Mouse (Mus musculus) natural killer cell, adult 2 months (primary cell): Measurements from ENCODE around the gene Trnp1.
A peak's percentile ranks its signal among the peaks of the same experiment; 100 is the strongest.

Experiments used
- DNase-seq, 2 experiments: peaks; one replicate each; pipeline ENCODE4 v3.0.0; 2022; ENCODE audit warnings: low spot score in 2 of 2

Gene Trnp1

DNA sequence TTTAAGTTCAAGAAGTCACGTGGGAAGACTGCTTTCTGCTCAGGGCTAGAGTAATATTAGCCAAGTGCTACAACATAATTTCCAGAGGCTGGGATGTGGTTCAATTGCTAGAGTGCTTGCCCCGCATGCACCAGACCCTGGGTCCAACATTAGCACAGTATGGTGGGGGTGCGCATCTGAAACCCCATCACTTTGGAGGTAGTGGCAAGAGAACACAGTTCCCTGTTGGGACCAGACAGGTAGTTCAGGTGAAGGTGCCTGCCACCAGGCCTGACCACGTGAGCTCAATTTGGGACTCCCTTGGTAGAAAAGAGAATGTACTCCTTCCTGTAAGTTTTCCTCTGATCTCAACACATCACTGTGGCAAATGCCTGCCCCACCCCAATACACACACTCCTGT is 3.5 kb downstream of the Trnp1 start:
- no peak for DNase-seq

DNA sequence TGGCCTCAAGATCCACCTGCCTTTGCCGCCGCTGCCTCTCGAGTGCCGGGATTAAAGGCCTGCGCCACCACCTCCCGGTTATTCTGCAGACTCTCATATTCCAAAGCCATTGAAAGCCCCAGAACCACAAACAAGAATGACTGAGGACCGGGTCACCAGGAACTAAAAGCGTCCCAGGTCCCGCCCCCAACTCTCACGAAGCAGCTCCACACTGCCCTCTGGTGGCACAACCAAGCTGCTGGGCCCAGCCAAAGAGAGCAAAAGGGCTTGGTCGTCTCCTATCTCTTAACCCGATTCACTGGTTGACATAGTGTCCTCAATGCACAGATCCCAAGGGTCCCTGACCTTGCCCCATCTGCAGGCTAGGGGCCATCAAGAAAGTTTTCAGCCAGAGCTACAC is 3.9 kb downstream of the Trnp1 start:
- DNase-seq = peak; percentile 83 to 86

DNA sequence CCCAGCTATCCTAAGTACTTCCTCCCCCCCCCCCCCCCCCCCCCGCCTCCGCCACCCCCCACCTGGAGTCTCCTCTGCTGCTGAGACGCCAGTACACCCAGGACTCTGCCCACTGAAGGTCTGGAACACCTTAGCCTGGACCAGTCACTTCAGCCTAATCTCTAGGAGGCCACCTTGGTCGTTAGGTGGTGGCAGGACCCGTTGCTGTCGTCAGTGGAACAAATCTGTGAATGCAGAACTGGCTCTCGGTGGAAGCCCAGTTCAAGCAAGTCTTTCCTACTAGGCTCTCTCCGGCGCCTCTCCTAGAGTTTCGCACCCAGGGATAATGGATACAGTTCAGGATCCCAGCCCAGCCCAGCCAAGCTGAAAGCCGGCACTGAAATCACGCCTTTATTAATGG is 4.5 kb downstream of the Trnp1 start:
- no peak for DNase-seq

DNA sequence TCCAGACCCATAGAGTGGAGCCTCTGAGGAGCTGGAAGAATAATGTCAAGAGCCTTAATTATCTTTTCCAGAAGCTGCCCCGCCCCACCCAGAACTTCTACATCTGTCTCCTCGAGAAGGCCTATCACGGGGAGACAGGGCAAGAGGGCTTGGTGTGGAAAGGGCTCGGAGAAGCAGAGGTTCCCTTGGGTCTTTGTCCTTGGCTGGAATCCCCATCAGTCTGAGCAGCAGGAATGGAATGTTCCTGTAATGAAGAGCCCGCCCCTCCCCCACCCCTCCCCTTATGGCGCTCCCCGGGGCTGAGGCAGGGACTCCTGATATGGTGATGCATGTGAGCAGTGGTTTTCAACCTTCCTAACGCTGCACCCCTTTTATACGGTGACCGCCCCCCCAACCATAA is 6.5 kb downstream of the Trnp1 start:
- DNase-seq = no peak

GRCm38 (mm10) chr4:133489489-133490245 is 8.7 kb downstream of the Trnp1 start:
- no peak for DNase-seq

GRCm38 (mm10) chr4:133488619-133489392 is 9.5 kb downstream of the Trnp1 start:
- no peak for DNase-seq

DNA sequence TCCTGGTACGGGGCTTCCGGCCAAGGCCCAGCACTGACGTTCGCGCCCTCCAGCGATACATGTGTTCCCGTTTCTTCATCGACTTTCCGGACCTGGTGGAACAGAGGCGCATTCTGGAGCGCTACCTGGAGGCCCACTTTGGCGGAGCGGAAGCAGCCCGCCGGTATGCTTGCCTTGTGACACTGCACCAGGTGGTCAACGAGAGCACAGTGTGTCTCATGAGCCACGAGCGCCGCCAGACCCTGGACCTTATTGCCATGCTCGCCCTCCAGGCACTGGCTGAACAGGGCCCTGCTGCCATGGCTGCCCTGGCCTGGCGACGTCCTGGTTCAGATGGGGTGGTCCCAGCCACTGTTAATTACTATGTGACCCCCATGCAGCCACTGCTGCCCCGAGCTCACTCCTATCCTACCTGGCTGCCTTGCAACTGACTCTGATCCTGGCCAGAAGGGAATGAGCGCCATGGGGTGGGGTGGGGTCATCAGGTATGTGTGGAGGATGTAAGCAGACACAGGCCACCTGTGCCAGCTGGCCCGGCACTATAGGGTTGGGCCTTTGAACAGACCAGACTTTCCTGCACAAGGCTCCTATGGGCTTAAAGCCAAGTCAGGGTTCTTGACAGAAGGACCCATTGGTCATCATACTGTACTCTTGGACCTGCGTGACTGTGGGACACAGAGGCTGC is 11.5 kb downstream of the Trnp1 start:
- no peak for DNase-seq

- no peak for DNase-seq
These were observed 12.5 kb downstream of the Trnp1 start for GRCm38 (mm10) chr4:133485691-133486425.

GRCm38 (mm10) chr4:133484266-133485025 is 13.9 kb downstream of the Trnp1 start:
- no peak for DNase-seq

GRCm38 (mm10) chr4:133482479-133482878 is 15.9 kb downstream of the Trnp1 start:
- DNase-seq = no peak

- DNase-seq = no peak
These were observed 16.9 kb downstream of the Trnp1 start for GRCm38 (mm10) chr4:133481488-133481887.

DNA sequence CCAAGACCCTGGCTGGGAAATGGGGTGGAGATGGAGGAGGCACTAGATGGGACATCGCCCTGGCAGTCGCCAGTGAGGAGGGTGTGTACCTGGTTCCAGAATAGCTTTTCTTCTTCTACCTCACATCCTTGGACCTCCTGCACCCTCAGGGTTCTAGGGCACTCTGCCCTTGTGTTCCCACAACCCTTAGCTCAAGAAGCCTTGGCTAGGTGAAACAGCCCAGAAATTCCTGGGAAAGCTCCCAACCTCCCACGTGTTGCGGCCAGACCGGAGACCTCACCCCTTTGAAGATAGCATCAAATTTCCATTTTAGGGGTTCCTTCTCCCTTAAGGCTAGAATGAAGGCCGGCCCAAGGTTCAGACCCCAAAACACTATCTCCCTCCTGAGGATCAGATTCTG is 17.6 kb downstream of the Trnp1 start:
- DNase-seq = no peak

GRCm38 (mm10) chr4:133480185-133480537 is 18.2 kb downstream of the Trnp1 start:
- DNase-seq = no peak

DNA sequence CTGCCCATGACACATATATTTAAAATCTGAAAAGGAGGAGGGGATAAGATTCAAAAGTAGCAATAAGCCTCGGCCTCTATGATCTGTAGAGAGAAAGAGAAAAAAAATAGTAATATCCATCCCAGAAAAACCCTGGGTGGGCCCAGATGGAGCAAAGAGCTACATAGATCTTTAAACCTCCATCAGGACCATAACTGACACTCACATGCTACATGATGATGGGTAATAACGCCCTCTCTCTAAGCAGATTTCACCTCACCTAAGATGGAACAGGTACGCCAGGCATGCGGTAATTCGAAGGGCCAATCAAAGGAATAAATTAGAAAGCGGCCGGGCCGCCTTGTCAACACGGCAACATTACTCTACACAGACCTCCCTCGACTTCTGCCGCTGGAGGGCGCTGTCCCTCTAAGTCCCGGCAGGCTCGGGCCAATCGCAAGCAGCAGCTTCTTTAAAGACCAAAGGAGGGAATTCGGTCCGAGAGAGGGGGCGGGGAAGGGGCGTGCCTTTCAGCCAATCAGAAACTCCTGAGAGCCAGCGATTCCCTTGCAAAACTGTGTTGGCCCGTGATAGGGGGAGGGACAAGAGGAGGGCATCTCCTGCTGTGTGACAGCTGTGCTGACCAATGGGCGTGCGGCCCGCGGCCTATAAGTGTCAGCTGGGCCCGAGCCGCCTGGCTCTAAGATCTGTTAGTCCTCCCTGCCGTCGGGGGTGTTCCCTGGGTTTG is 18.7 kb downstream of the Trnp1 start, which contains the start of gene Tent5b:
Gene Tent5b (plus strand): TSS at position 675 of the 727 bp plus-strand sequence.
- peak; percentile 91 to 93 for DNase-seq

GRCm38 (mm10) chr4:133473833-133474232 is 24.5 kb downstream of the Trnp1 start:
- DNase-seq = no peak

DNA sequence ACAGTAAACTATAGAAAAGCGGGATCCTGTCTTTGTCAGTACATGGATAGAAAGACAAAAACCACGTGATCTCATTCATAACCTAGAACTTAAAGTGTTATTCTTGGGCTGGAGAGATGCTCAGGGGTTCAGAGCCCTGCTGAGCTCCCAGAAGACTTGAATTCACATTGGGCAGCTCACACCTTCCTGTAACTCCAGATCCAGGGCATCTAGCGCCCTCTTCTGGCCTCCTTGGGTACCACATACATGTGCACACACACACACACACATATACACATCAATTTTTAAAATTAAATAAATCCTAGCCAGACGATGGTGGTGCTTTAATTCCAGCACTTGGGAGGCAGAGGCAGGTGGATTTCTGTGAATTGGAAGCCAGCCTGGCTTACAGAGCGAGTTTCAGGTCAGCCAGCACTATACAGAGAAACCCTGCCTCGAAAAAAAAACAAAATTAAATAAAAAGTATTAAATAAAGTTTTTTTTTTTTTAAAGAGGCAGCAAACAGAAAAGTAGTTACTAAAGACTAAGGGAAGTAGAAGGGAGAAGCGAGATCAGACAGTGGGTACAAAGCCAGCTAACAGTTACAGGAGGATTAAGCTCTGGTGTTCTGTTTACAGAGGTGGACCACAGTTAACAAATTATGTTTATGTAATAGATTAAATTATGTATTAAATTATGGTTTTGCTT is 27.1 kb downstream of the Trnp1 start:
- no peak for DNase-seq

DNA sequence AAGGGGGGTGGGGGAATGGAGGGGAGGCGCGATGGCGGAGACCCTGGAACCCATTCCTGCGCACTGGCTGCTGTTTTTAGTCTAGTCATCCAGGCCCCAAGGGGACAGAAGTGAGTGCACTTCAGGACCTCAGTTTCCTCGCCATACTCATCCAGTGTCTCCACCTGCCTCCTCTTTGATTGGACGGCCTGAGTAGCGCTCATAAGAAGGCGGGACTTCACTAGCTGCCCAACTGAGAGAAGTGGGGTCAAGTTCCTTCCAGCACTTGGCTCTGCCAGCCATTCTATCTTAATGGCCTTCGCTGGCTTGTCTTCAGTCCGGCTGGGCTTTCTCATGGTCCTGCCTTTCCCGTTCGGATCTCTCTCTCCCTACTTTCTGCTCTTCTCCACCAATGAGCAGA is 29.2 kb downstream of the Trnp1 start:
- DNase-seq = no peak

- peak; percentile 63 to 69 for DNase-seq
These were observed 30.3 kb downstream of the Trnp1 start for GRCm38 (mm10) chr4:133468080-133468479.

DNA sequence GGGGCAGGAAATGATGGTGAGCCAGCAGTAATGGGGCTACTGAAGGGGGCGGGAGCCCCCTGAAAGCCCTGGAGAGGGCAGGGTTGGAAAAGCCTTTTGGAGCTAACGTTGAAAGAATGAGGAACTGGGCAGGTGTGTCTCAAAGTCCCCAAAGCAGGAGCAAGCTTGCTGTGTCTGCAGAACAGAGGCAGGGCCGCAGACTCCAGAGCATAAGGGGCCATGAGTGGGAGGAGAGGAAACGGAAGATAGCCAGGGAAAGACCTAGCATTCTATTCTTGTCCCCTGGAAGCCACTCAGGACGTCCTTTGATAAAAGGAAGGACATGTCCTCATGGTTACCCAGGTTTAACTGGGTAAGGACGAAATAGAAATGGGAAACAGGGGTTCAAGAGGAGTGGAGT is 35.2 kb downstream of the Trnp1 start:
- no peak for DNase-seq

GRCm38 (mm10) chr4:133461362-133461761 is 37.0 kb downstream of the Trnp1 start:
- DNase-seq = no peak
